Mouse (Mus musculus) kidney, embryonic 15.5 days (tissue): ENCODE results near the gene Anks1b. TPM values are rescaled to one million over a fixed set of nuclear protein-coding genes. Genes with fewer than 3 reads are reported as not detected.

Source experiments
- ATAC-seq: fragments of 200-750 bp; cut with Nextera tagmentation; replicated peaks from 2 replicates; pipeline ENCODE4 v1.8.0; 2017; ENCODE audit warnings: moderate TSS enrichment; ENCODE audit not compliant: low FRiP score
- H3K27ac ChIP-seq: fragments of 300-500 bp; sonication (generic); 2 replicates; pipeline ENCODE4 v1.5.1; 2015; ENCODE audit warnings: mild to moderate bottlenecking, inconsistent platforms
- H3K27me3 ChIP-seq: fragments of 300-500 bp; sonication (generic); 2 replicates; pipeline ENCODE4 v1.6.1; 2015; ENCODE audit warnings: inconsistent platforms
- H3K36me3 ChIP-seq: fragments of 300-500 bp; sonication (generic); 2 replicates; pipeline ENCODE4 v1.6.1; 2015; ENCODE audit warnings: inconsistent platforms
- H3K4me1 ChIP-seq: fragments of 300-500 bp; sonication (generic); 2 replicates; pipeline ENCODE4 v1.6.1; 2015; ENCODE audit warnings: inconsistent platforms
- H3K4me2 ChIP-seq: fragments of 300-500 bp; sonication (generic); 2 replicates; pipeline ENCODE4 v1.6.1; 2015; ENCODE audit warnings: moderate library complexity, mild to moderate bottlenecking, inconsistent platforms
- H3K4me3 ChIP-seq: fragments of 300-500 bp; sonication (generic); replicated peaks from 2 replicates; pipeline ENCODE4 v1.5.1; 2015; ENCODE audit warnings: mild to moderate bottlenecking, inconsistent platforms
- H3K9ac ChIP-seq: fragments of 300-500 bp; sonication (generic); 2 replicates; pipeline ENCODE4 v1.6.1; 2015; ENCODE audit warnings: mild to moderate bottlenecking, inconsistent platforms
- H3K9me3 ChIP-seq: fragments of 300-500 bp; sonication (generic); replicated peaks from 2 replicates; pipeline ENCODE4 v1.6.1; 2016; ENCODE audit warnings: inconsistent platforms
- WGBS: fragments of 180-500 bp; shearing (Covaris S2); methylation state at CpG from one replicate; pipeline ENCODE4 v1.1.7; 2015; ENCODE audit warnings: mixed read lengths; 5-methylcytosine and 5-hydroxymethylcytosine counted together
- polyA plus RNA-seq: library from polyadenylated mRNA; unstranded; fragments of >200 nt; fragmentation: Nextera tagmentation; extraction: Ambion mirVana; gene quantifications from 2 replicates; pipeline ENCODE4 v1.2.1, GENCODE M21; 2015

Gene Anks1b
- polyA plus RNA-seq, 1 experiment from 2014 or later, result 4.1 TPM

DNA sequence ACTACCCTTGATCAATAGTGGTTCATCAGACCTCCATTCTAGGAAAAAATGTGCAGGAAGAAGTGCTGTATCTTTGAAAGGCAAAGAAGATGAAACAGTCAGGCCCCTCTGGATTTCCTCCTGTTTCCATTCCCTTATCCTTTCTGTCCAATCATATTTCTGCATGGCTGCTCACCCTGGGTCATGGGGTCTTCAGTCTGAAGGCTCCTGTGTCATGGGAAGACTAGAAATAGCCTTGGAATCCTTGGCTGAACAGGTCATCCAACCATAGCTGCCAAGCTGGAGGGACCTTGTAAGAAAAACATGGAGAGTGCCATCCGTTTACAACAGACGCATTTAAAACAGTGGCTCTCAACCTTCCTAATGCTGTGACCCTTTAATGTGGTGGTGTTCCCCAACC, 662.1 kb downstream of the Anks1b start:
- H3K9me3 ChIP-seq, result no peaks in the 10 kb centered on the region
- 58% methylated on average over 2 of the region's 2 CpGs for WGBS

DNA sequence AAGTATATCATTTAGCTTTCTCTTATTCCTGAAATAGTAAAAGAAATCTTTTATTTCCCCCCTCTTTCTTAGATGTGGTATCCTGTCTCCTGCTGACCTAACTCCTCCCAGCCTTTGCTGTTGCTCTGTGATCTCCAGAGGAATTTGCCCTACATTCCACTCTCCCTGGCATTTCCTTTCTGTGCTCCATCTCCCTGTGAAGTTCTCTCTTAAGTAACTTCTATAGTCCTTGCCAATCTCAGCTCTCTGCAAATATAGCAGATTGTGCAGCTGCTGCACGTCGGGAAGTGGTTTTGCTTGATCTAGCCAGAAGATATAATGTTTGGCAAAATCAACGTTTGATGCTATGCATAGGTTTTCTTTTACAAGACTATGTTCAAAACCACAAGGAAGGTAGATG, 673.3 kb downstream of the Anks1b start:
- Histone ChIP-seq H3K4me2 (no peak overlapping the region), H3K4me3 (no peak overlapping the region), H3K4me1 (no peaks in the 10 kb centered on the region), H3K27ac (no peak overlapping the region), H3K9me3 (no peaks in the 10 kb centered on the region), H3K9ac (no peak overlapping the region), H3K27me3 (no peaks in the 10 kb centered on the region), H3K36me3 (no peaks in the 10 kb centered on the region)
- no peak for ATAC-seq
- WGBS, result 54% methylated on average over 3 of the region's 3 CpGs

More for the DNA sequence above, 662.1 kb downstream of the Anks1b start:
- no peak overlapping the region for H3K27ac ChIP-seq
- H3K4me3 ChIP-seq, result no peak overlapping the region
- H3K9ac ChIP-seq, result no peak overlapping the region
- no peaks in the 10 kb centered on the region; the same call in 1 of the 2 replicates for H3K4me1 ChIP-seq
- no peaks in the 10 kb centered on the region for H3K36me3 ChIP-seq
- no peak overlapping the region for H3K4me2 ChIP-seq
- ATAC-seq, result peak; percentile 82
- no peaks in the 10 kb centered on the region for H3K27me3 ChIP-seq

- no peak overlapping the region for H3K27ac ChIP-seq
- H3K4me3 ChIP-seq, result no peak overlapping the region
- no peak overlapping the region for H3K9ac ChIP-seq
- no peak overlapping the region for H3K4me2 ChIP-seq
- no peaks in the 10 kb centered on the region for H3K9me3 ChIP-seq
- WGBS, result 45% methylated on average over 7 of the region's 7 CpGs
- no peaks in the 10 kb centered on the region for H3K36me3 ChIP-seq
- ATAC-seq, result no peak
- H3K4me1 ChIP-seq, result no peaks in the 10 kb centered on the region
- no peaks in the 10 kb centered on the region for H3K27me3 ChIP-seq
Observed at GRCm38 (mm10) chr10:90562906-90563305, 689.6 kb downstream of the Anks1b start.

- H3K9ac ChIP-seq, result no peak overlapping the region; the same call in 1 of the 2 replicates
- 19% methylated on average over 29 of the region's 29 CpGs for WGBS
Observed at GRCm38 (mm10) chr10:90576191-90577098, 703.1 kb downstream of the Anks1b start.

GRCm38 (mm10) chr10:90577099-90577461, 703.8 kb downstream of the Anks1b start:
- no peak overlapping the region; the same call in 1 of the 2 replicates for H3K9ac ChIP-seq
- peak overlapping the region; percentile 55 for H3K4me2 ChIP-seq
- no peaks in the 10 kb centered on the region for H3K9me3 ChIP-seq
- H3K4me3 ChIP-seq, result peak overlapping the region; percentile 20
- H3K36me3 ChIP-seq, result no peaks in the 10 kb centered on the region
- no peak for ATAC-seq
- no peaks in the 10 kb centered on the region for H3K27me3 ChIP-seq
- peaks cover 6% of the 10 kb centered on the region for H3K4me1 ChIP-seq
- WGBS, result 45% methylated on average over 6 of the region's 6 CpGs
- H3K27ac ChIP-seq, result no peak overlapping the region

More at GRCm38 (mm10) chr10:90576191-90577098, 703.1 kb downstream of the Anks1b start:
- no peaks in the 10 kb centered on the region for H3K36me3 ChIP-seq
- H3K27ac ChIP-seq, result no peak overlapping the region
- peak overlapping the region; percentile 20 for H3K4me3 ChIP-seq
- peak overlapping the region; percentile 55 for H3K4me2 ChIP-seq
- peak; percentile 96 for ATAC-seq
- H3K4me1 ChIP-seq, result peaks cover 6% of the 10 kb centered on the region
- no peaks in the 10 kb centered on the region for H3K27me3 ChIP-seq
- no peaks in the 10 kb centered on the region for H3K9me3 ChIP-seq

DNA sequence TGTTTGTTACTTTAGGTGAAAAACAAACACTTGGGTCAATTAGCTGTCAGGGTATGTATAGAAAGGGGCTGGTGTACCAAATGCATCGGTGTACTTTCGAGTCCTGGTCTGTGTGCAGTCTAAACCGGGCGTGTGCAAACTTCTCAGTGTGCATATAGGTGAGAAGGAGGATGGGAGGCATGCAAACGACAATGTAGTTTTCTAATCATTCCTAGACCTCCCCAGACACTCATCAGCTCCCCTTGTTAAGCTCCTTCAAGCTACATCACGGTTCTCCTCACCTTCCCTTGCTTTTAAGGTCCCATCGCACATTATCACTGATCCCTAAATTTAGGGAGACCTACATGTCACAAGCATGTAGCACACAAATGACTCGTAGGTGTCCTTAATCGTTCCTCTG, 704.5 kb downstream of the Anks1b start:
- 0 out of 2 replicates have a peak overlapping the region, but pooled peaks have one; percentile 2 for H3K4me3 ChIP-seq
- H3K9me3 ChIP-seq, result no peaks in the 10 kb centered on the region
- 71% methylated on average over 9 of the region's 9 CpGs for WGBS
- no peak overlapping the region for H3K27ac ChIP-seq
- no peaks in the 10 kb centered on the region for H3K27me3 ChIP-seq
- no peaks in the 10 kb centered on the region for H3K36me3 ChIP-seq
- ATAC-seq, result no peak
- H3K9ac ChIP-seq, result no peak overlapping the region
- peaks cover 6% of the 10 kb centered on the region for H3K4me1 ChIP-seq
- H3K4me2 ChIP-seq, result peak overlapping the region; percentile 33

GRCm38 (mm10) chr10:90579970-90580369, 706.7 kb downstream of the Anks1b start:
- ATAC-seq, result no peak
- 78% methylated on average over 5 of the region's 5 CpGs for whole genome bisulfite sequencing
- H3K4me2 ChIP-seq, result no peak overlapping the region
- H3K9ac ChIP-seq, result no peak overlapping the region
- H3K27me3 ChIP-seq, result no peaks in the 10 kb centered on the region
- peaks cover 6% of the 10 kb centered on the region for H3K4me1 ChIP-seq
- no peaks in the 10 kb centered on the region for H3K36me3 ChIP-seq
- H3K9me3 ChIP-seq, result no peaks in the 10 kb centered on the region
- no peak overlapping the region for H3K27ac ChIP-seq
- no peak overlapping the region for H3K4me3 ChIP-seq

GRCm38 (mm10) chr10:90584052-90584451, 710.7 kb downstream of the Anks1b start:
- WGBS, result 73% methylated on average over 4 of the region's 4 CpGs
- H3K4me2 ChIP-seq, result no peak overlapping the region
- no peaks in the 10 kb centered on the region for H3K27me3 ChIP-seq
- H3K4me1 ChIP-seq, result no peaks in the 10 kb centered on the region
- H3K36me3 ChIP-seq, result no peaks in the 10 kb centered on the region
- no peak for ATAC-seq
- no peaks in the 10 kb centered on the region for H3K9me3 ChIP-seq
- H3K4me3 ChIP-seq, result no peak overlapping the region
- no peak overlapping the region for H3K9ac ChIP-seq
- no peak overlapping the region for H3K27ac ChIP-seq

DNA sequence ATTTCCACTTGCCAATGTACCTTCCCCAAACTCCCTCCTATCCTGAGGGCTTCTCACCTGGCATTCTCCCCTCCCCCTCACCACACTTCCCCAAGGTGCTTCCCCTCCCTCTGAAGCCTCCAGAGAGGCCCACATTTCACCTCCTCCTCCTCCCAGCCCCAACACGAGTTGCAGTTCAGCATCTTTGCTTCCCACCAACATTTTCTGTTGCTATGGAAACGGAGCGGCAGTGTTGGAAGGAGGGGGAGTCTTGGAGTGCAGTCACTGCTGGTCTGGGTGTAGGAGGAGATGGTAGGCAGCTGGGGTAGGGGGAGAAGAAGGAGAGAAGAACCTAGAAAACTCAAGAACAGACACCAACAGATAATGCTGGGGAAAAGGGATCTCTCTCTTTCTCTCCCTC, 722.8 kb downstream of the Anks1b start:
- Histone ChIP-seq H3K4me2 (no peak overlapping the region), H3K4me3 (no peak overlapping the region), H3K4me1 (0 out of 2 replicates have a peak, but pooled peaks cover 3% of the 10 kb centered on the region), H3K9ac (no peak overlapping the region), H3K27me3 (no peaks in the 10 kb centered on the region), H3K36me3 (no peaks in the 10 kb centered on the region), H3K27ac (no peak overlapping the region), H3K9me3 (no peaks in the 10 kb centered on the region)
- WGBS, result 10% methylated on average over 3 of the region's 3 CpGs
- no peak for ATAC-seq

DNA sequence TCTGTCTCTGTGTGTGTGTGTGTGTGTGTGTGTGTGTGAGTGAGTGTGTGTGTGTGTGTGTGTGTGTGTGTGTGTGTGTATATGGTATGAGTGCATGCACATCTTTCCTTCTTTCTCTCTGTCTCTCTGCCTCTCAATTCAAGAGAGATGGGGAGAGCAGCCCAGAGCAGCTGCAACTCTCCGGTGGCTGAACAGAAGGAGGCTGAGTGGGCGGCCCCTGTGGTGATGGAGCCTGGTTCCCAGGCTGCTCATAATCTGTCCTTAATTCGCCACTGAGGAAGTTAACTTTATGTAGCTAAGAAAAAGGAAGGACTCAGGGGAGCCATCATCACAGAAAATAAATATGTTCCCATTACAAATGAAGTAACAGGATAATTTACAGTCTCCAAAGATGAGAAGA, 723.3 kb downstream of the Anks1b start:
- no peak for ATAC-seq

DNA sequence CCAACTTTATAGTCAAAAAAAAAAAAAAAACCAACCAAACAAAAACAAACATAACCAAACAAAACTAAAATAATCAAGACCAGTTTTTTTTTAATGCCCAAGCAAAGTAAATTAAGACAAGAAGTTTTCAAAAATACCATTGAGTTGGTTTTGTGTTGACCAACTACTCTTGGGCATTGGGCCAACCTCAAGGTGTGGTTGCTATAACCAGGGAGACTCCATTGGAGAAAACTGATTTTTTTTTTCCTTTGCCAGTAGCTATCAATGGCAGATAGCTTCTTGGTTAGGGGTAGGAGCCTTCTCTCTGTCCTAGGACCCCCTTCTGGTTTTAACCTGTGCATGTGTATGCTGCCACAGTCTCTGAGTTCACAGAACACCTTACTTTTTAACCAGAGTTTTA, 725.8 kb downstream of the Anks1b start:
- no peaks in the 10 kb centered on the region for H3K9me3 ChIP-seq
- H3K9ac ChIP-seq, result no peak overlapping the region
- no peaks in the 10 kb centered on the region for H3K36me3 ChIP-seq
- no peak overlapping the region for H3K4me3 ChIP-seq
- no peak for ATAC-seq
- no peak overlapping the region for H3K4me2 ChIP-seq
- 0 out of 2 replicates have a peak, but pooled peaks cover 3% of the 10 kb centered on the region for H3K4me1 ChIP-seq
- no peaks in the 10 kb centered on the region for H3K27me3 ChIP-seq
- no peak overlapping the region for H3K27ac ChIP-seq

More for the DNA sequence above, 723.3 kb downstream of the Anks1b start:
- Histone ChIP-seq H3K4me3 (no peak overlapping the region), H3K9me3 (no peaks in the 10 kb centered on the region), H3K4me1 (0 out of 2 replicates have a peak, but pooled peaks cover 3% of the 10 kb centered on the region), H3K36me3 (no peaks in the 10 kb centered on the region), H3K27me3 (no peaks in the 10 kb centered on the region), H3K27ac (no peak overlapping the region), H3K4me2 (no peak overlapping the region), H3K9ac (no peak overlapping the region)
- WGBS, result 29% methylated on average over 3 of the region's 3 CpGs

DNA sequence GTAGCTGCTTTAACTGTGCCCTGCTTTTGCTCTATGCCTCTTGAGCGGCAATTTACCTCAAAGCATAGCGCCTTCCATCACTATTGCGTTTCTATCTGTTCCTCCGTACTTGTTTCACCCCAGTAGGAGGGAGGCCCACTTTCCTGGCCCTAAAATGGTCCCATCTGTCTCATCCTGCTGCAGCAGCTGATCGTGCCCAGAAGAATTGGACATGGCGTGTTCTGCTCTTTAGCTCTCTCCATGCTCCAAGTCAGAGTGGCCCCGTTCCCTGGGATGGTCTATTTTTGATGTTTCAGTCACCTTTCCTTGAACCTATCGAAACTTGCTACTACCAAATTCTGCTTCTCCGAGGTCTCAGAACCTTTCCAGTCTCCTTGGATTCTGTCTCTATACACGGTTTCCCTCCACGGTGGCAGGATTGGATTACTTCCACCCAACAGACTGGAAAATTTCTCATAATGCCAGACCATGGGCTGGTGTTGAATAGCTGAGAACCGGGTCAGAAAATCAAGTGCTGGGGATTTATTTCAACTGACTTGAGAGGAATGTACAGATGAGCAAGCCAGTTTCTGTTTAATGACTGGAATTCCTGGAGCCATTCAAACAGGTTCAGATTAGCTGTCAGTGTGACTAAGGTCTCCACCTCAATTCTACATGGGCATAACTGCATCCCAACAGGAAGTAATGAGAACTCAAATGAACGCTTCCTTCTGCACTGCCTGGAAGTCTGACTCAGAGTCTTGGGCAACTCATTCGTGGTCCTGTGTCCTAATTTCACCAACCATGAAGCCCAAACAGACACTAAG, 726.6 kb downstream of the Anks1b start:
- H3K27me3 ChIP-seq, result no peaks in the 10 kb centered on the region
- H3K4me3 ChIP-seq, result no peak overlapping the region
- no peak overlapping the region for H3K4me2 ChIP-seq
- no peaks in the 10 kb centered on the region for H3K9me3 ChIP-seq
- no peaks in the 10 kb centered on the region for H3K36me3 ChIP-seq
- ATAC-seq, result no peak
- no peak overlapping the region for H3K27ac ChIP-seq
- H3K9ac ChIP-seq, result no peak overlapping the region
- H3K4me1 ChIP-seq, result 0 out of 2 replicates have a peak, but pooled peaks cover 3% of the 10 kb centered on the region
- 84% methylated on average over 14 of the region's 14 CpGs for WGBS
